Mouse (Mus musculus) MEL (cell line): ENCODE measurements around the gene Bbof1. TPM values are rescaled to one million over a fixed set of nuclear protein-coding genes. Genes with fewer than 3 reads are reported as not detected.

Source experiments
- DNase-seq: peaks from one replicate; pipeline ENCODE4 v3.0.0; 2011; ENCODE audit warnings: low read depth, low spot score
- H3K27ac ChIP-seq: 2 replicates; pipeline ENCODE4 v1.5.1; 2012; ENCODE audit warnings: low read depth, mild to moderate bottlenecking, control low read depth, low read length, moderate library complexity; ENCODE audit not compliant: control insufficient read depth
- H3K27me3 ChIP-seq, 2 experiments: fragments of 150-350 bp in 1 of 2; sonication (generic) in 1 of 2; 2 replicates each; pipeline ENCODE4 v1.6.1; 2012; ENCODE audit warnings: low read length in 2 of 2, mild to moderate bottlenecking in 2 of 2, improper control_type of control experiment in 1 of 2, moderate library complexity in 1 of 2; ENCODE audit not compliant: insufficient read depth in 2 of 2, control insufficient read depth in 1 of 2
- H3K36me3 ChIP-seq, 2 experiments: 2 replicates each; pipeline ENCODE4 v1.6.1; 2012 to 2014; ENCODE audit warnings: low read length in 2 of 2, improper control_type of control experiment in 1 of 2, inconsistent platforms in 1 of 2, mild to moderate bottlenecking in 1 of 2; ENCODE audit not compliant: insufficient read depth in 2 of 2, control insufficient read depth in 1 of 2
- H3K4me1 ChIP-seq, 2 experiments: fragments of 150-350 bp in 1 of 2; sonication (generic) in 1 of 2; 2 replicates each; pipeline ENCODE4 v1.6.1; 2012; ENCODE audit warnings: low read length in 2 of 2, improper control_type of control experiment in 1 of 2, mild to moderate bottlenecking in 1 of 2; ENCODE audit not compliant: insufficient read depth in 2 of 2, control insufficient read depth in 1 of 2
- H3K4me3 ChIP-seq, 2 experiments: fragments of 150-350 bp in 1 of 2; sonication (generic) in 1 of 2; 2 replicates each; pipeline ENCODE4 v1.5.1; 2012; ENCODE audit warnings: low read depth in 2 of 2, low read length in 2 of 2, mild to moderate bottlenecking in 2 of 2, moderate library complexity in 2 of 2, control low read depth in 1 of 2, improper control_type of control experiment in 1 of 2; ENCODE audit not compliant: control insufficient read depth in 1 of 2, insufficient read depth in 1 of 2
- H3K79me2 ChIP-seq: 2 replicates; pipeline ENCODE4 v1.6.1; 2012; ENCODE audit warnings: mild to moderate bottlenecking, low read length, moderate library complexity; ENCODE audit not compliant: control insufficient read depth, poor library complexity, insufficient read depth
- H3K9ac ChIP-seq: 2 replicates; pipeline ENCODE4 v1.6.1; 2012; ENCODE audit warnings: low read depth, mild to moderate bottlenecking, control low read depth, low read length, moderate library complexity; ENCODE audit not compliant: control insufficient read depth, poor library complexity, severe bottlenecking
- H3K9me3 ChIP-seq: fragments of 150-350 bp; sonication (generic); replicated peaks from 2 replicates; pipeline ENCODE4 v1.6.1; 2012; ENCODE audit warnings: mild to moderate bottlenecking, low read length, improper control_type of control experiment, moderate library complexity; ENCODE audit not compliant: insufficient read depth
- BHLHE40 ChIP-seq: IDR thresholded peaks from 2 replicates; pipeline ENCODE4 v1.6.1; 2012; ENCODE audit warnings: low read depth, mild to moderate bottlenecking, inconsistent platforms, low read length, improper control_type of control experiment, borderline replicate concordance
- CHD1 ChIP-seq: IDR thresholded peaks from 2 replicates; pipeline ENCODE4 v1.6.1; 2012; ENCODE audit warnings: low read depth, mild to moderate bottlenecking, inconsistent platforms, low read length, improper control_type of control experiment
- E2F4 ChIP-seq: IDR thresholded peaks from 2 replicates; pipeline ENCODE4 v1.6.1; 2011; ENCODE audit warnings: low read depth, low read length, improper control_type of control experiment, borderline replicate concordance
- ELF1 ChIP-seq: IDR thresholded peaks from 2 replicates; pipeline ENCODE4 v1.6.1; 2014; ENCODE audit warnings: low read depth, mild to moderate bottlenecking, inconsistent platforms, low read length, improper control_type of control experiment, moderate library complexity
- ETS1 ChIP-seq: IDR thresholded peaks from 2 replicates; pipeline ENCODE4 v1.6.1; 2012; ENCODE audit warnings: low read depth, mild to moderate bottlenecking, inconsistent platforms, low read length, improper control_type of control experiment, moderate library complexity
- HCFC1 ChIP-seq: IDR thresholded peaks from 2 replicates; pipeline ENCODE4 v1.6.1; 2012; ENCODE audit warnings: low read depth, mild to moderate bottlenecking, inconsistent platforms, low read length, improper control_type of control experiment, moderate library complexity
- KAT2A ChIP-seq: conservative IDR thresholded peaks from 2 replicates; pipeline ENCODE4 v1.6.1; 2012; ENCODE audit warnings: low read depth, low read length, improper control_type of control experiment, inconsistent platforms
- NELFE ChIP-seq: IDR thresholded peaks from 2 replicates; pipeline ENCODE4 v1.6.1; 2011; ENCODE audit warnings: low read depth, low read length, improper control_type of control experiment
- POLR2A ChIP-seq, 2 experiments: IDR thresholded peaks; 2 replicates each; pipeline ENCODE4 v1.6.1; 2011 to 2012; ENCODE audit warnings: low read length in 2 of 2, mild to moderate bottlenecking in 2 of 2, control low read depth in 1 of 2, improper control_type of control experiment in 1 of 2, low read depth in 1 of 2, moderate library complexity in 1 of 2; ENCODE audit not compliant: control insufficient read depth in 1 of 2, insufficient read depth in 1 of 2, poor library complexity in 1 of 2
- SIN3A ChIP-seq: IDR thresholded peaks from 2 replicates; pipeline ENCODE4 v1.6.1; 2012; ENCODE audit warnings: low read length, improper control_type of control experiment, inconsistent platforms
- SMC3 ChIP-seq: IDR thresholded peaks from 2 replicates; pipeline ENCODE4 v1.6.1; 2011; ENCODE audit warnings: low read depth, low read length, improper control_type of control experiment
- USF2 ChIP-seq, 2 experiments: IDR thresholded peaks; 2 replicates each; pipeline ENCODE4 v1.6.1; 2011 to 2012; ENCODE audit warnings: improper control_type of control experiment in 2 of 2, low read length in 2 of 2, borderline replicate concordance in 1 of 2, inconsistent platforms in 1 of 2, low read depth in 1 of 2, mild to moderate bottlenecking in 1 of 2; ENCODE audit not compliant: insufficient read depth in 1 of 2
- ZMIZ1 ChIP-seq: IDR thresholded peaks from 2 replicates; pipeline ENCODE4 v1.6.1; 2012; ENCODE audit warnings: low read depth, mild to moderate bottlenecking, inconsistent platforms, low read length, improper control_type of control experiment, moderate library complexity
- polyA plus RNA-seq, 2 experiments: library from polyadenylated mRNA; stranded (reverse) in 1 of 2; unstranded in 1 of 2; fragments of >175 nt in 1 of 2; fragments of >200 nt in 1 of 2; gene quantifications; 2 replicates each; pipeline versions ENCODE4 v1.2.1 to v1.2.4; 2012; ENCODE audit warnings: low replicate concordance in 2 of 2, low read depth in 1 of 2; ENCODE audit not compliant: insufficient read length in 2 of 2, insufficient read depth in 1 of 2, missing spikeins in 1 of 2
- total RNA-seq: library from RNA; depleted of rRNA; stranded (reverse); fragments of 300-350 nt; gene quantifications from 2 replicates; pipeline ENCODE4 v1.2.3, GENCODE M21; 2012

Gene Bbof1
- total and polyA plus RNA-seq, 3 experiments, result 0.81 to 1.3 TPM; not detected in 1

DNA sequence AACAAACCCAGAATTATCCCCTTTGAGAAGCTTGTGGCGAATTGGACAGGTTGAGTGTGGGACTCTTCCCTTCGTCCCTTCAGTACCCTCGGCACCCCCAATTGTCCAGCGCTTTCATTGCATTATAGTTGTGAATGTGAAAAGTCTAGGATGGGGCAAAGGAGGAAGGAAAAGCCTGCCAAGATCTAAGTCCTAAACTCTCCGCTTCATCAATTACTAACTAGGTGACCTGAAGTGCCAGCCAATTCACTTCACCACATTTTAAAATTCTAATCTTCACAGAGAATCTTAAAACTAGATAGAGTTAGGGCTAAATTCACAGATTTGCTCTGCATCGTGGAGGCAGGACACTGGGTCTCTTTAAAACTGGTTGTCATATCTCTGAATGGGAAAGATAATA, 39.3 kb downstream of the Bbof1 start:
- H3K9ac ChIP-seq, result no peak overlapping the region
- no peak for TF ChIP-seq USF2 (IDR thresholded peaks at IDR 0.05; ENCODE audit: borderline replicate concordance in 1 of 2, insufficient read depth in 1 of 2, low read depth in 1 of 2, low read length in 2 of 2)
- no peak for TF ChIP-seq HCFC1
- no peak for TF ChIP-seq ETS1
- no peak for TF ChIP-seq NELFE
- no peak for TF ChIP-seq POLR2A (IDR thresholded peaks at IDR 0.05; ENCODE audit: control insufficient read depth in 1 of 2, insufficient read depth in 1 of 2, low read depth in 1 of 2, low read length in 2 of 2, poor library complexity in 1 of 2)
- no peaks in the 10 kb centered on the region for H3K27me3 ChIP-seq
- no peaks in the 10 kb centered on the region for H3K9me3 ChIP-seq
- H3K36me3 ChIP-seq, result peaks cover 0 to 10% of the 10 kb centered on the region in 2 experiments; a peak in 2 of 4 replicates
- peaks cover 3 to 6% of the 10 kb centered on the region in 2 experiments; a peak in 3 of 4 replicates for H3K4me1 ChIP-seq
- H3K4me3 ChIP-seq, result no peak overlapping the region
- no peak for DNase-seq
- peaks cover 13% of the 10 kb centered on the region for H3K79me2 ChIP-seq
- H3K27ac ChIP-seq, result no peak overlapping the region

- Histone ChIP-seq H3K9me3 (no peaks in the 10 kb centered on the region), H3K4me1 (peaks cover 3 to 12% of the 10 kb centered on the region in 2 experiments; a peak in 3 of 4 replicates), H3K27me3 (no peaks in the 10 kb centered on the region), H3K79me2 (peaks cover 13% of the 10 kb centered on the region), H3K4me3 (peak overlapping the region; percentile 77 to 89), H3K9ac (peak overlapping the region; percentile 61), H3K36me3 (peaks cover 0 to 17% of the 10 kb centered on the region in 2 experiments; a peak in 2 of 4 replicates), H3K27ac (no peak overlapping the region)
- DNase-seq, result peak; percentile 33
- TF ChIP-seq SIN3A (no peak), ELF1 (no peak), BHLHE40 (no peak), E2F4 (no peak), SMC3 (no peak), CHD1 (no peak)
Measured at GRCm38 (mm10) chr12:84449887-84450286, 41.0 kb downstream of the Bbof1 start.

GRCm38 (mm10) chr12:84450351-84450717, 41.5 kb downstream of the Bbof1 start:
- Histone ChIP-seq H3K79me2 (peaks cover 13% of the 10 kb centered on the region), H3K9ac (peak overlapping the region; percentile 61), H3K27me3 (no peaks in the 10 kb centered on the region), H3K9me3 (no peaks in the 10 kb centered on the region), H3K27ac (no peak overlapping the region), H3K36me3 (peaks cover 0 to 17% of the 10 kb centered on the region in 2 experiments; a peak in 2 of 4 replicates), H3K4me1 (peaks cover 3 to 12% of the 10 kb centered on the region in 2 experiments; a peak in 3 of 4 replicates), H3K4me3 (peak overlapping the region; percentile 77 to 89)
- no peak for DNase-seq
- TF ChIP-seq ZMIZ1, result no peak
- no peak for TF ChIP-seq USF2 (IDR thresholded peaks at IDR 0.05; ENCODE audit: borderline replicate concordance in 1 of 2, insufficient read depth in 1 of 2, low read depth in 1 of 2, low read length in 2 of 2)
- no peak for TF ChIP-seq KAT2A
